Mouse (Mus musculus) heart, embryonic 14.5 days (tissue): ENCODE results near the gene Rps6ka1. TPM values are rescaled to one million over a fixed set of nuclear protein-coding genes. Genes with fewer than 3 reads are reported as not detected.

Experiments
- ATAC-seq: fragments of 200-750 bp; cut with Nextera tagmentation; 2 replicates; pipeline ENCODE4 v1.8.0; 2017; ENCODE audit warnings: low read depth, moderate TSS enrichment; ENCODE audit not compliant: insufficient number of reproducible peaks, insufficient read depth, low FRiP score
- H3K27ac ChIP-seq, 2 experiments: fragments of 200-500 bp in 1 of 2; fragments of 300-500 bp in 1 of 2; sonication (generic) in 1 of 2; replicated peaks in 1 of 2; 2 replicates each; pipeline ENCODE4 v1.5.1; 2012 to 2014; ENCODE audit warnings: low read depth in 2 of 2, low read length in 2 of 2, control low read depth in 1 of 2, mild to moderate bottlenecking in 1 of 2, mixed read lengths in 1 of 2; ENCODE audit not compliant: control insufficient read depth in 1 of 2, insufficient read depth in 1 of 2
- H3K27me3 ChIP-seq: fragments of 300-500 bp; sonication (generic); 2 replicates; pipeline ENCODE4 v1.6.1; 2014; ENCODE audit warnings: mild to moderate bottlenecking, low read length, control low read depth; ENCODE audit not compliant: control insufficient read depth, insufficient read depth
- H3K36me3 ChIP-seq: fragments of 300-500 bp; sonication (generic); 2 replicates; pipeline ENCODE4 v1.6.1; 2014; ENCODE audit warnings: mild to moderate bottlenecking, control low read depth, low read length, mixed read lengths; ENCODE audit not compliant: control insufficient read depth, insufficient read depth
- H3K4me1 ChIP-seq, 2 experiments: fragments of 200-500 bp in 1 of 2; fragments of 300-500 bp in 1 of 2; sonication (generic) in 1 of 2; 2 replicates each; pipeline ENCODE4 v1.6.1; 2012 to 2014; ENCODE audit warnings: low read length in 2 of 2, control low read depth in 1 of 2, mixed read lengths in 1 of 2; ENCODE audit not compliant: control insufficient read depth in 2 of 2, insufficient read depth in 2 of 2
- H3K4me2 ChIP-seq: fragments of 300-500 bp; sonication (generic); 2 replicates; pipeline ENCODE4 v1.6.1; 2014; ENCODE audit warnings: mild to moderate bottlenecking, low read length
- H3K4me3 ChIP-seq, 2 experiments: fragments of 200-500 bp in 1 of 2; fragments of 300-500 bp in 1 of 2; sonication (generic) in 1 of 2; 2 replicates each; pipeline ENCODE4 v1.5.1; 2012 to 2014; ENCODE audit warnings: low read length in 2 of 2, mild to moderate bottlenecking in 2 of 2, control low read depth in 1 of 2, low read depth in 1 of 2, moderate library complexity in 1 of 2; ENCODE audit not compliant: control insufficient read depth in 1 of 2, insufficient read depth in 1 of 2
- H3K9ac ChIP-seq: fragments of 300-500 bp; sonication (generic); 2 replicates; pipeline ENCODE4 v1.6.1; 2014; ENCODE audit warnings: mild to moderate bottlenecking, low read length
- H3K9me3 ChIP-seq: fragments of 300-500 bp; sonication (generic); 2 replicates; pipeline ENCODE4 v1.6.1; 2016; ENCODE audit warnings: low read length, control low read depth; ENCODE audit not compliant: control insufficient read depth
- WGBS: fragments of 180-500 bp; shearing (Covaris S2); extraction: QIAGEN DNeasy Blood & Tissue Kit; methylation state at CpG from one replicate; pipeline ENCODE4 v1.1.7; 2014; 5-methylcytosine and 5-hydroxymethylcytosine counted together
- polyA plus RNA-seq: library from polyadenylated mRNA; unstranded; fragments of >200 nt; fragmentation: Nextera tagmentation; extraction: Ambion mirVana; gene quantifications from 2 replicates; pipeline ENCODE4 v1.2.1, GENCODE M21; 2014

Rps6ka1 gene
- polyA plus RNA-seq, 1 experiment from 2014 or later, result 15.9 TPM

- Histone ChIP-seq H3K36me3 (no peaks in the 10 kb centered on the region), H3K4me3 (no peak overlapping the region), H3K27ac (no peak overlapping the region), H3K27me3 (no peaks in the 10 kb centered on the region), H3K4me2 (no peak overlapping the region), H3K9ac (no peak overlapping the region), H3K4me1 (peaks cover 0 to 2% of the 10 kb centered on the region in 2 experiments; a peak in 1 of 4 replicates), H3K9me3 (no peaks in the 10 kb centered on the region)
- 33% methylated on average over 9 of the region's 9 CpGs for WGBS
- ATAC-seq, result no peak
Observed at GRCm38 (mm10) chr4:133841035-133841434, 46.6 kb downstream of the Rps6ka1 start.

- no peaks in the 10 kb centered on the region for H3K9me3 ChIP-seq
- H3K27ac ChIP-seq, result no peak overlapping the region
- no peak overlapping the region for H3K9ac ChIP-seq
- no peaks in the 10 kb centered on the region for H3K36me3 ChIP-seq
- H3K4me3 ChIP-seq, result no peak overlapping the region
- H3K27me3 ChIP-seq, result no peaks in the 10 kb centered on the region
- H3K4me2 ChIP-seq, result no peak overlapping the region
- ATAC-seq, result no peak
- WGBS, result 88% methylated on average over 7 of the region's 7 CpGs
- H3K4me1 ChIP-seq, result peaks cover 0 to 2% of the 10 kb centered on the region in 2 experiments; a peak in 1 of 4 replicates
Observed at GRCm38 (mm10) chr4:133840501-133840900, 47.1 kb downstream of the Rps6ka1 start.

- H3K27me3 ChIP-seq, result no peaks in the 10 kb centered on the region
- 74% methylated on average over 4 of the region's 4 CpGs for WGBS
Observed at GRCm38 (mm10) chr4:133839385-133839826, 48.2 kb downstream of the Rps6ka1 start.

DNA sequence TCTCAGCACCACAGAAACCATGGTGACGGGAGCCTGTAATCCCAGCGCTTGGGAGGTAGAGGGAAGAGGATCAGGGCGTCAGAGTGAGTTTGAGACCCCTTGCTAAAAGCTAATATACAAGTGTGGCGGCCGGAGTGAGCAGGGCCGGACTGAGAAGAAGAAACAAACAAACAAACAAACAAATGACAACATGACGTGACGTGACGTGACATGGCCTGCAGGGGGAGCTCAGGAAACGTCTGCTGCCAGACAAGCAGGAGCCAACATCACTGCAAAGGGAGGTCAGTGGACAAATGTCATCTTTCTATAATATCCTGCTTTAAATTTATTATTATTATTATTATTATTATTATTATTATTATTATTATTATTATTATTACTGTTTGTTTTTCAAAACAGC lies 51.0 kb downstream of the Rps6ka1 start:
- WGBS, result 54% methylated on average over 10 of the region's 10 CpGs
- Histone ChIP-seq H3K27ac (no peak overlapping the region), H3K4me3 (no peak overlapping the region), H3K36me3 (no peaks in the 10 kb centered on the region), H3K4me2 (no peak overlapping the region), H3K4me1 (peaks cover 0 to 2% of the 10 kb centered on the region in 2 experiments; a peak in 1 of 4 replicates), H3K27me3 (no peaks in the 10 kb centered on the region), H3K9ac (no peak overlapping the region), H3K9me3 (no peaks in the 10 kb centered on the region)
- no peak for ATAC-seq

More at GRCm38 (mm10) chr4:133839385-133839826, 48.2 kb downstream of the Rps6ka1 start:
- no peaks in the 10 kb centered on the region for H3K9me3 ChIP-seq
- H3K27ac ChIP-seq, result no peak overlapping the region
- H3K9ac ChIP-seq, result no peak overlapping the region
- no peak overlapping the region for H3K4me3 ChIP-seq
- ATAC-seq, result no peak
- no peak overlapping the region for H3K4me2 ChIP-seq
- H3K4me1 ChIP-seq, result peaks cover 0 to 2% of the 10 kb centered on the region in 2 experiments; a peak in 1 of 4 replicates
- no peaks in the 10 kb centered on the region for H3K36me3 ChIP-seq

- Histone ChIP-seq H3K4me2 (no peak overlapping the region), H3K9me3 (no peaks in the 10 kb centered on the region), H3K27ac (no peak overlapping the region), H3K4me3 (no peak overlapping the region), H3K36me3 (no peaks in the 10 kb centered on the region), H3K4me1 (no peaks in the 10 kb centered on the region), H3K27me3 (no peaks in the 10 kb centered on the region), H3K9ac (no peak overlapping the region)
- ATAC-seq, result no peak
- 90% methylated on average over 5 of the region's 5 CpGs for WGBS
Observed at GRCm38 (mm10) chr4:133835211-133835610, 52.4 kb downstream of the Rps6ka1 start.

DNA sequence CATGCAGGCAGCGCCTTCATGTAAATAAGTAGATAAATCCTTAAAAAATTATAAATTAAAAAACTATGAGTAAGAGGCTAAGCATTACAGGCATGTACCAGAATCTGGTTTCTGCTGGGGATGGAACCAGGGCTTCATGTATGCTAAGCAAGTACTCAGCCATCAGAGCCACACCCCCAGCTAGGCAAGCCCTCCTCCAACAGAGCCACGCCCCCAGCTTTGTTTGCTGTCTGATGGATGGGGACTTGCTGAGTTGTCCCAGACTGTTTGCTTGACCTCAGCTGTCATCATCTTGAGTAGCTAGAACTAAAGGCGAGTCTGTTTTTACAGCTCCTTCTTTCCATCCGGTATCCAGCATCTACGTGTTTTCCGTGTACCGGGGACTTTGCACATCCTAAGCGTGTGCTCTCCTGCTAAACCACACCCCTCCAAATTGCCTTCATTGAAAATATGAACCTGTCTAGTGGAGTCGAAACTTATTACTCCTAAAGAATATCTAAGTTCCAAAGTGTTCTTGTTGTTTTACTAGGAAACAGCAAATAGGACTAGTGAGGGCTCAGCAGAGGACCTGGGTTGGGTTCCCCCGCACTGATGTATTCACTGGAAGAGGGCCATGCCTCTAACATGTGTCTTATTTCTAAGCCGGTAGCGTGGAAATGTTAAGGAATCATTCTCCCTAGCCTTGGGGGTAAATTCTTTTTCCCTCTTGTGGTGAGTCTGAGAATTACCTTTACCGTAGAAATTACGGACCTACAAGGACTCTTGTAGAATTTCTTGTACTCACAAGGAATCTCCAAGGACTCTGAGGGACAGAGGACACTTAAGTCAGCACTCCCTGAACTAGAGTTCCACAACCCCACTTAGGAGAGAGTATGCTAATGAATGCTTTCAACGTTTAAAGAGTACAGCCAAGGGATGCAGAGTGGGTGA lies 54.4 kb downstream of the Rps6ka1 start:
- no peak overlapping the region for H3K27ac ChIP-seq
- H3K9ac ChIP-seq, result no peak overlapping the region
- no peaks in the 10 kb centered on the region for H3K27me3 ChIP-seq
- H3K9me3 ChIP-seq, result no peaks in the 10 kb centered on the region
- peaks cover 4 to 5% of the 10 kb centered on the region in 2 experiments; a peak in 3 of 4 replicates for H3K4me1 ChIP-seq
- peak; percentile 47; the same call in 1 of the 2 replicates for ATAC-seq
- H3K4me2 ChIP-seq, result no peak overlapping the region
- WGBS, result 45% methylated on average over 15 of the region's 15 CpGs
- H3K4me3 ChIP-seq, result no peak overlapping the region
- no peaks in the 10 kb centered on the region for H3K36me3 ChIP-seq

GRCm38 (mm10) chr4:133830453-133830852 lies 57.1 kb downstream of the Rps6ka1 start:
- Histone ChIP-seq H3K27ac (no peak overlapping the region), H3K9ac (no peak overlapping the region), H3K4me3 (no peak overlapping the region), H3K4me2 (no peak overlapping the region), H3K9me3 (no peaks in the 10 kb centered on the region), H3K36me3 (no peaks in the 10 kb centered on the region), H3K4me1 (peaks cover 4 to 5% of the 10 kb centered on the region in 2 experiments; a peak in 3 of 4 replicates), H3K27me3 (no peaks in the 10 kb centered on the region)
- 100% methylated on average over 1 of the region's 1 CpGs for WGBS
- ATAC-seq, result no peak
